In genomic region chr7:83745413-83746106, GRCm38 (mm10) we compare ENCODE assay signal across 9 mouse cellular contexts. TPM values are rescaled to one million over a fixed set of nuclear protein-coding genes. Genes with fewer than 3 reads are reported as not detected.
A peak's percentile ranks its signal among the peaks of the same experiment; 100 is the strongest.
DNase-seq lines count a peak whose midpoint lies in the region; ATAC-seq and TF ChIP-seq lines count a peak whose summit lies in the region.
"Had no signal": no experiment of that assay in that cellular context is flagged by ENCODE, and none has a peak within 500 bp of the region (broad histone marks: within the 10 kb centered on the region; RNA-seq: fewer than 3 reads in every experiment).

Gene Il16 (minus strand): TSS chr7:83745726.

- no peak within 1 kb of the TSS for H3K4me3 ChIP-seq in kidney, embryonic 15.5 days (replicated peaks)
- H3K4me3 ChIP-seq in bone marrow macrophage, adult 2 months (ENCODE audit: insufficient read depth, low read length) = no peak within 1 kb of the TSS
- peak within 1 kb of the TSS; percentile 38 for H3K4me3 ChIP-seq in heart, embryonic 13.5 days
- peak within 1 kb of the TSS; percentile 32 for H3K4me3 ChIP-seq in limb, embryonic 14.5 days (replicated peaks; ENCODE audit: low read length)
- H3K4me3 ChIP-seq: myocyte had no signal

- no peaks in the 10 kb centered on the region for H3K9me3 ChIP-seq in kidney, embryonic 15.5 days (replicated peaks)
- H3K9me3 ChIP-seq in heart, embryonic 13.5 days = no peaks in the 10 kb centered on the region
- H3K9me3 ChIP-seq in limb, embryonic 14.5 days (ENCODE audit: control insufficient read depth, low read length) = no peaks in the 10 kb centered on the region

- DNase-seq in kidney, postnatal 14 days = no peak
- peak; percentile 40 for DNase-seq in limb, embryonic 14.5 days (ENCODE audit: low spot score)
- DNase-seq in B cell, adult 2 months = no peak
- DNase-seq in natural killer cell, adult 2 months (ENCODE audit: low spot score in 2 of 2) = no peak
- no peak for DNase-seq in gastrocnemius, adult 18-20 months (ENCODE audit: low spot score)

- no peaks in the 10 kb centered on the region for H3K36me3 ChIP-seq in kidney, embryonic 15.5 days
- H3K36me3 ChIP-seq in heart, embryonic 13.5 days = no peaks in the 10 kb centered on the region
- no peaks in the 10 kb centered on the region for H3K36me3 ChIP-seq in limb, embryonic 14.5 days (ENCODE audit: control insufficient read depth, insufficient read depth, low read length)

- 43% methylated on average over 20 of the region's 20 CpGs for WGBS in kidney, embryonic 15.5 days
- WGBS in heart, embryonic 13.5 days = 24% methylated on average over 20 of the region's 20 CpGs
- 23% methylated on average over 20 of the region's 20 CpGs for WGBS in limb, embryonic 14.5 days

- no peak for TF ChIP-seq CTCF in bone marrow macrophage, adult 2 months (IDR thresholded peaks at IDR 0.05; ENCODE audit: low read depth, low read length)

- no peaks in the 10 kb centered on the region; the same call in 1 of the 2 replicates for H3K27me3 ChIP-seq in kidney, embryonic 15.5 days
- no peaks in the 10 kb centered on the region for H3K27me3 ChIP-seq in heart, embryonic 13.5 days (replicated peaks)
- no peaks in the 10 kb centered on the region for H3K27me3 ChIP-seq in limb, embryonic 14.5 days (ENCODE audit: control insufficient read depth, insufficient read depth, low read length)

- H3K4me1 ChIP-seq in kidney, embryonic 15.5 days = no peaks in the 10 kb centered on the region
- peaks cover 4% of the 10 kb centered on the region for H3K4me1 ChIP-seq in bone marrow macrophage, adult 2 months (ENCODE audit: control insufficient read depth, insufficient read depth, low read length)
- peaks cover 26% of the 10 kb centered on the region for H3K4me1 ChIP-seq in heart, embryonic 13.5 days
- peaks cover 22% of the 10 kb centered on the region for H3K4me1 ChIP-seq in limb, embryonic 14.5 days (ENCODE audit: control insufficient read depth, insufficient read depth, low read length)

- no peak for ATAC-seq in kidney, embryonic 15.5 days (replicated peaks; ENCODE audit: low FRiP score)
- no peak for ATAC-seq in heart, embryonic 13.5 days (ENCODE audit: extremely low read depth, insufficient number of reproducible peaks, low FRiP score, low TSS enrichment)
- peak; percentile 60 for ATAC-seq in limb, embryonic 14.5 days (ENCODE audit: low FRiP score, low read depth)

- peak within 1 kb of the TSS; percentile 45 for H3K4me2 ChIP-seq in kidney, embryonic 15.5 days
- H3K4me2 ChIP-seq in heart, embryonic 13.5 days = peak within 1 kb of the TSS; percentile 68
- peak within 1 kb of the TSS; percentile 50 for H3K4me2 ChIP-seq in limb, embryonic 14.5 days (replicated peaks; ENCODE audit: low read depth, low read length, severe bottlenecking)

- H3K27ac ChIP-seq in kidney, embryonic 15.5 days = 0 out of 2 replicates have a peak within 1 kb of the TSS, but pooled peaks have one; percentile 3
- no peak within 1 kb of the TSS for H3K27ac ChIP-seq in bone marrow macrophage, adult 2 months (ENCODE audit: insufficient read depth, low read depth, low read length)
- peak within 1 kb of the TSS; percentile 63 for H3K27ac ChIP-seq in heart, embryonic 13.5 days (replicated peaks)
- peak within 1 kb of the TSS; percentile 83 for H3K27ac ChIP-seq in limb, embryonic 14.5 days (replicated peaks; ENCODE audit: low read depth, low read length)

- no peak for TF ChIP-seq POLR2A in bone marrow macrophage, adult 2 months (IDR thresholded peaks at IDR 0.05; ENCODE audit: borderline replicate concordance, low read depth, low read length)
- TF ChIP-seq POLR2A in limb, embryonic 14.5 days (IDR thresholded peaks at IDR 0.05; ENCODE audit: borderline replicate concordance, extremely low read depth, insufficient read depth, insufficient read length) = no peak

- no peak within 1 kb of the TSS for H3K9ac ChIP-seq in kidney, embryonic 15.5 days
- H3K9ac ChIP-seq in heart, embryonic 13.5 days = peak within 1 kb of the TSS; percentile 67
- H3K9ac ChIP-seq in limb, embryonic 14.5 days (ENCODE audit: low read depth, low read length, severe bottlenecking) = peak within 1 kb of the TSS; percentile 48

RNA-seq across cellular contexts. Expression of gene Il16, which starts in this region (rescaled TPM):
- polyA plus RNA-seq in kidney, embryonic 15.5 days (2015; fragmentation: Nextera tagmentation; extraction: Ambion mirVana) = 3.8 and 4.0 TPM in 2 replicates
- 47.9 and 48.7 TPM in 2 replicates for polyA plus RNA-seq in bone marrow macrophage, adult 2 months (2012; ENCODE audit: insufficient read depth, insufficient read length, missing spikeins)
- polyA plus RNA-seq in heart, embryonic 13.5 days (2015; fragmentation: Nextera tagmentation; extraction: Ambion mirVana) = 2.6 TPM in 2 replicates
- 6.6 and 6.8 TPM in 2 replicates for polyA plus RNA-seq in limb, embryonic 14.5 days (2012; rRNA removed)
- 5.8 and 7.6 TPM in 2 replicates for polyA plus RNA-seq in limb, embryonic 14.5 days (2014; fragmentation: Nextera tagmentation; extraction: Ambion mirVana)
- 1 to 10 TPM; 1.5 to 2.2 TPM for total RNA-seq in gastrocnemius, adult 18-20 months (2021)

Comparison
In these comparisons a context has a peak if more than half of its experiments do, and no peak if none do; other contexts are left out.
1. H3K4me3 ChIP-seq: peak in heart, embryonic 13.5 days (single experiment) and limb, embryonic 14.5 days (single experiment); none in kidney, embryonic 15.5 days (single experiment) and bone marrow macrophage, adult 2 months (single experiment).
2. Peak in every context shown above with its lines, with median percentiles within 50 percentile points of each other: H3K4me2 ChIP-seq.